Mouse (Mus musculus): ENCODE results near the gene Abhd14a.
"Not testable (repeated sequence)": the region's sequence is repeated elsewhere in the genome, so short reads cannot be mapped to it uniquely, and the experiment has no call there.

The Abhd14a gene

DNA sequence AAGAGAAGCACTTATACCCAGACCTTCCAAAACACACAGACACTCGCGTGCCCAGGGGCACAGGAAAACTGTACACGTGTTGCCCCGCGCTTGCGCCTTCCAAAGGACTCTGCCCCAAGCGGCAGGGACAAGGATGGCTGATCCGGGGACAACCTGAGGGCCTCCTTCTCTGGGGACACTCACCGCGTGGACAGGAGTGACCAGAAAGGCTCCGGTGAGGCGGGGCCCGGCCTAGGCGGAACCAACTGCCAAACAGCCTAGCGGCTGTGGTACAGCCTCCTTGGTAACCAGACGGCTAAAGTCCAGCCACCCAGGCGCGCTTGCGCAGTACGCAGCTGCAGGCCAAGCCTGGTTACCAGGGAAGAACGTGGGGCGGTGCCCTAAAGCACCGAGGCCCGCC, at the start of gene Abhd14a, which contains the start of gene Abhd14b:
Abhd14a (minus strand) TSS at position 331 of the 400 bp plus-strand sequence.
Abhd14b (plus strand) TSS at position 112 of the 400 bp plus-strand sequence.
- peak; percentile 90 for DNase-seq (ENCODE audit: low read depth, low spot score)

DNA sequence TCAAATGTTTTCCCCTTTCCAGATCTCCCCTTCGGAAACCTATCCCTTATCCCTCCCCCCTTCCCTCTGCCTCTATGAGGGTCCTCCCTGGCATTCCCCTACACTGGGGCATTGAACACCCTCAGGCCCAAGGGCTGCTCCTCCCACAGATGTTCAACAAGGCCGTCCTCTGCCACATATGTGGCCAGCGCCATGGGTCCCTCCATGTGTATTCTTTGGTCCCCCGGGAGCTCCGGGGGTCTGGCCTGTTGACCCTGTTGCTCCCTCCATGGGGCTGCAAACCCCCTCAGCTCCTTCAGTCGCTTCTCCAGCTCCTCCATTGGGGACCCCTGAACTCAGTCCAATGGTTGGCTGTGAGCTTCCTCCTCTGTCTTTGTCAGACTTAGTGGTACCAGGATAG, 40.1 kb upstream of the Abhd14a start:
- DNase-seq (ENCODE audit: low read depth, low spot score): not testable (repeated sequence)

- no peak for DNase-seq (ENCODE audit: low read depth, low spot score)
Observed at GRCm38 (mm10) chr9:106485076-106485475, 37.6 kb upstream of the Abhd14a start.

DNA sequence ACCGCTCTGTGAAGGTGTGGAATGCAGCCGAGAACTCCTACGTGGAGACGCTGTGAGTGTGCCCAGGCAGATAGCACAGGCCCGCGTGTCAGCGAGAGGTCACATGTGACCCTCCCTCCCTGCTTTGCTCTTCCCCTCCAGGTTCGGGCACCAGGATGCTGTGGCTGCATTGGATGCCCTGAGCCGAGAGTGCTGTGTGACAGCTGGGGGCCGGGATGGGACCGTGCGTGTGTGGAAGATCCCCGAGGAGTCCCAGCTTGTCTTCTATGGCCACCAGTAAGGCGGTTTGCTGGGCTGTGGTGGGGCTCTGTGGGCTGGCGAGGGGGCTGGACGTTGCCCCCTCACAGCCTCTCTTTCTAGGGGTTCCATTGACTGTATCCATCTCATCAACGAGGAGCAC, 36.1 kb upstream of the Abhd14a start:
- no peak for DNase-seq (ENCODE audit: low read depth, low spot score)

GRCm38 (mm10) chr9:106483136-106483535, 35.7 kb upstream of the Abhd14a start:
- no peak for DNase-seq (ENCODE audit: low read depth, low spot score)

- no peak for DNase-seq (ENCODE audit: low read depth, low spot score)
Observed at GRCm38 (mm10) chr9:106482578-106483115, 35.2 kb upstream of the Abhd14a start.

GRCm38 (mm10) chr9:106481676-106482075, 34.2 kb upstream of the Abhd14a start:
- no peak for DNase-seq (ENCODE audit: low read depth, low spot score)

DNA sequence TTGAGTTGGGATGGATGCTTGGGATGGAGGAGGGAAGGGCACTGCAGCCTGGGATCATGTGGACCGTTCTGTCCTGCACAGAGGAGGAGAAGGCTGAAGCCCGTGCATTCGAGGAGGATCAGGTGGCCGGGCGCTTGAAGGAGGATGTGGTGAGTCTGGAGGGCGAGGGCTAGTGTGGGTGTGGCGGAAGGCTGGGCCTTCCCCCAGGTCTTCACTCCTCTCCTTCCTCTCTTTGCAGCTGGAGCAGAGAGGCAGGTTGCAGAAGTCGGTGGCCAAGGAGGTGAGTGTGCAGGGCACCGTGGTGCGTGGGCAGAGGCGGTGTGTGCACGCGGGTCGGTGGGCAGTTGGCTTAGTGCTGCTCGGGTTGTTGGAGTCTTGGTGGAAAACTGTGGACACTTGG, 33.6 kb upstream of the Abhd14a start:
- no peak for DNase-seq (ENCODE audit: low read depth, low spot score)

- DNase-seq (ENCODE audit: low read depth, low spot score): no peak
Observed at GRCm38 (mm10) chr9:106480541-106480940, 33.1 kb upstream of the Abhd14a start.

DNA sequence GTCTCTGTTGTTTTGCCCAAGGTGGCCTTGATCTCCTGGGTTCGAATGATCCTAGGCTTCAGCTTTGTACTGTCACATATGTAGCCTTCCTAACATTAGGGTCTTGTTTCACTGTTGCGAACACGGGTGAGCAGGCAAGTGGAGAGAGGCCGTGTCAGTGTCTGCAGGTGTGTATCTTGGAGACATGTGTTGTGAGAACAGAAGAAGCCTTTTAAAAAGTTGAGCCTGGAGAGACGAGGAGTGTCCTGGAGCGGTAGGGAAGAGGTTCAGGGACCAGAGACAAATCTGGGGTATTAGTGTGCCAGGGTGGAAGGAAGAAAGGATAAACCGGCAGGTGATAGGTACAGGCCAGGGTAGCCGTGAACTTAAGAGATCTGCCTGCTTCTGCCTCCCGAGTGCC, 30.6 kb upstream of the Abhd14a start:
- DNase-seq (ENCODE audit: low read depth, low spot score): no peak

DNA sequence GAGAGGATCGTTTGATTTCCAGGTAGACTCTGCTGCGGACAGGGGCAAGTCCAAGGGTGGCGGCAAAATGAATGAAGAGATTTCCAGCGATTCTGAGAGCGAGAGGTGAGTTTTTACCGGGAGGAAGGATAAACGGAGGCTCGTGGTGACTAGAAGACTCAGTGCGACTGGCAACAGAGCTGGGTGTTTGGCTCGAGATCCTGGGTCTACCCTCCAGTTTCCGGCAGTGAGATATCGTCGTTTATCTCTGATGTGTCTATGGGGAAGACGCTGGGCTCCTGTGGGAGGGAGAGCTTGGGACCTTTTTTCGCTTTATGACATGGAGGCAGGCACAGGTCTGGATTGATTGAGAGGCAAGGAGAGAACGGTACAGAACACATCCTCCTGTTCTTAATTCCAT, 30.2 kb upstream of the Abhd14a start:
- DNase-seq (ENCODE audit: low read depth, low spot score): no peak

DNA sequence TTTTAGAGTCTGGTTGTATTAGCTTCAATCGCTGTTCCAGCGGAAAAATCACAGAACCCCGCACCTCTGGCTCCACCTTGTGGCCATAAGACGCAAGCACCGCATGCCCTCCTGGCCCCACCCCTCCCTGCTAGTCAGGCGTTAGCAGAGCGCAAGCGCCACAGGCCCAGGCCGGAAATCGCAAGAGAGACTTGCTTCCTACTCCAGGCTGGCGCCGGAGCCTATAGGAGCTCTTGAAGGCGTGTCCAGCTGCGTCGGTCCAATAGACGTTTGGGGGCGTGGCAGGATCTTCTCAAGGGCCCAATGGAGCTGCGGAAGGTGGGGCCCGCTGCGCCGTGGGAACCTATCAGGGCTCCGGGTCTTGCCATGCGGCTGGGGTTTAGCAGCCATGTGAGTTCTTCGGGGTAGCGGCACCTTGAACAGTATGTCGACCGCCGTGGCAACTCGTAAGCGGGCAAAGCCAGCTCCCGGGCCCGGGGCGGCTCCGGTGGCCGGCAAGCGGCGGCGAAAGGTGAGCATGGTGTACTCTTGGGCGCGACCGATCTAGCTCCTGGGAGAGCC, 29.5 kb upstream of the Abhd14a start, which contains the start of gene Parp3:
Parp3 (minus strand) TSS at position 26 of the 561 bp plus-strand sequence.
- DNase-seq (ENCODE audit: low read depth, low spot score): peak; percentile 100

GRCm38 (mm10) chr9:106476002-106476923, 28.8 kb upstream of the Abhd14a start:
- DNase-seq (ENCODE audit: low read depth, low spot score): no peak

DNA sequence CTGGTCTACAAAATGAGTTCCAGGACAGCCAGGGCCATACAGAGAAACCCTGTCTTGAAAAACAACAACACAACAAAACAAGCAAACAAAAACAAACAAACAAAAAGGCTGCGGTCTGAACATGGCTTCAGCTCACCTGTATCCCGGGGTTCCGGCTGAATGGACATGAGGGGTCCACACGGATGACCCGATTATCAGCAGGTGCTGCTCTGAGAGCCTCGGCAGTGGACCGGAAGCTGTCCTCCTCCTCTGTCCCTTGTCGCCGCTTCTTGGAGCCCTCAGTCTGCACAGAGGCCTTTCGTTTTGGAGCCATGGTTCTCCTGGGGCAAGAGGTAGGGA, 28.2 kb upstream of the Abhd14a start, which contains the start of gene Rrp9:
Rrp9 (plus strand) TSS at position 301 of the 339 bp plus-strand sequence.
- no peak for DNase-seq (ENCODE audit: low read depth, low spot score)

GRCm38 (mm10) chr9:106475046-106475445, 27.6 kb upstream of the Abhd14a start:
- DNase-seq (ENCODE audit: low read depth, low spot score): no peak

- no peak for DNase-seq (ENCODE audit: low read depth, low spot score)
Observed at GRCm38 (mm10) chr9:106474456-106474855, 27.0 kb upstream of the Abhd14a start.

DNA sequence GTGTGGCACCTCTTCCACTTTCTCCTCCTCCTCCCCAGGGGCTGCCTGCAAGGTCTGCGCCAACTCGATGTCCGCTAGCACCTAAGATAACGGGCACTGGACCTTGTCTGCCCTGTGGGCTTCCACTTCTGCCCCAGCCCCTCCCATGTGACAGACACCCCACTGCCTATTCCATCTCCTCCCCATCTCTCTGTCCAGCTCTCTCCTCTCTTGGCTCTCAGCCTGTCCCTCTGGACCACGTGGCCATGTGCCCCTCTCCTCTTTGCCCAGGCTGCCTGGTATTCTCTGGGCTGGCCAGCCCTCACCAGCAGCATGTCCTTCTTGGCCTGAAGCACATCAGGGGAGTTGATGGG, 26.3 kb upstream of the Abhd14a start:
- no peak for DNase-seq (ENCODE audit: low read depth, low spot score)

GRCm38 (mm10) chr9:106473081-106473752, 25.7 kb upstream of the Abhd14a start:
- no peak for DNase-seq (ENCODE audit: low read depth, low spot score)

DNA sequence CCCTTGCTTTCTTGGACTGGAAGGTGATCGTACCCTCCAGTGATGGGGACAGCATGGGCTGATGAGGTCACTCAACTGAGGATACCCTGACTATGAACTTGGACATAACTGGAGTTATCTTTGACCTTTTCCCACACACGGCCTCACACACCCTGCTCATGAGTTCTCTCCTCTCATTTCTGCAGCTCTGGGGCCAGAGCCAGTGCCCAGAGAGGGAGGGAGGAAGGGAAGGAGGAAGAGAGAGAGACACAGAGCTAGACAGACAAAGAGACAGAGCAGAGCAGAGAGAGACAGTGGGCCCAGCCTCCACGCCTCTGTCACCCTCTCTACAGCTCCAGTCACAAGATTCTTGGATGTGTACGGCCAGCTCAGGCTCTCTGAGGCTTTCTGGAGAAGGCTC, 24.8 kb upstream of the Abhd14a start:
- no peak for DNase-seq (ENCODE audit: low read depth, low spot score)

DNA sequence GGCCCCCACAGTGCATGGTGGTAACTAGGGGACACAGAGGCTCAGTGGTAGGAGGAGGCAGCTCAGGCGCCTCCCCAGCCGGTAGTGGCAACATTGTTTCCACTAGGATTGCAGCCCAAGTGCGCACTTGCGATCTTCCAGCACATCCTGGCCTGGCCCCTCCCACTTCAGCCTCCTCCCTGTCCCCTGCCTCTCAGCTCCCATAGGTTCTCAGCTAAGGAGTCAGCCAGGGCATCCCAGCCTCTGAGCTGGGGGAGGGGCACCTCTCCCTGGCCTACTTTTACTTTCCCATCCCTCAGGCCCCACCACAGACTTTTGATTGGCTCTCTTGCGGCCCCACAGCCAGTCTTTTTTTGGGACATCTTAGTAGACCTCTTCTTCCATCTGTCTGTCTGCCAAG, 24.4 kb upstream of the Abhd14a start:
- no peak for DNase-seq (ENCODE audit: low read depth, low spot score)

GRCm38 (mm10) chr9:106470991-106471750, 23.7 kb upstream of the Abhd14a start:
- DNase-seq (ENCODE audit: low read depth, low spot score): no peak
